Mouse (Mus musculus): ENCODE data around the gene Gm43738. TPM values are rescaled to one million over a fixed set of nuclear protein-coding genes. Genes with fewer than 3 reads are reported as not detected.

The Gm43738 gene
- polyA plus RNA-seq, 1 experiment from 2014 or later = 0.11 TPM

Other genes with a start within 250 kb of the Gm43738 start
- 9.1 and 9.5 TPM in 2 replicates for gene Msto1, start 187.1 kb downstream of the Gm43738 start, polyA plus RNA-seq (2015; fragmentation: Nextera tagmentation; extraction: Ambion mirVana)
- gene Ash1l, start 150.5 kb downstream of the Gm43738 start, polyA plus RNA-seq (2015; fragmentation: Nextera tagmentation; extraction: Ambion mirVana) = 4.9 and 5.5 TPM in 2 replicates
- gene Dap3, start 149.9 kb downstream of the Gm43738 start, polyA plus RNA-seq (2015; fragmentation: Nextera tagmentation; extraction: Ambion mirVana) = 78.9 and 86.8 TPM in 2 replicates
- 2.6 and 3.3 TPM in 2 replicates for gene Rusc1, start 7.8 kb downstream of the Gm43738 start, polyA plus RNA-seq (2015; fragmentation: Nextera tagmentation; extraction: Ambion mirVana)
- gene Fdps, start 860 bp upstream of the Gm43738 start, polyA plus RNA-seq (2015; fragmentation: Nextera tagmentation; extraction: Ambion mirVana) = 375 and 379 TPM in 2 replicates
- gene Pklr, start 35.0 kb upstream of the Gm43738 start, polyA plus RNA-seq (2015; fragmentation: Nextera tagmentation; extraction: Ambion mirVana) = 102 and 104 TPM in 2 replicates
- 0.29 and 0.32 TPM in 2 replicates for gene Hcn3, start 59.1 kb upstream of the Gm43738 start, polyA plus RNA-seq (2015; fragmentation: Nextera tagmentation; extraction: Ambion mirVana)
- 6.4 and 8.4 TPM in 2 replicates for gene Clk2, start 63.7 kb upstream of the Gm43738 start, polyA plus RNA-seq (2015; fragmentation: Nextera tagmentation; extraction: Ambion mirVana)
- 47.5 and 49.0 TPM in 2 replicates for gene Scamp3, start 76.4 kb upstream of the Gm43738 start, polyA plus RNA-seq (2015; fragmentation: Nextera tagmentation; extraction: Ambion mirVana)
- 2.0 and 2.4 TPM in 2 replicates for gene Fam189b, start 82.0 kb upstream of the Gm43738 start, polyA plus RNA-seq (2015; fragmentation: Nextera tagmentation; extraction: Ambion mirVana)
- 27.5 and 28.0 TPM in 2 replicates for gene Gba, start 101.8 kb upstream of the Gm43738 start, polyA plus RNA-seq (2015; fragmentation: Nextera tagmentation; extraction: Ambion mirVana)
- gene Thbs3, start 114.1 kb upstream of the Gm43738 start, polyA plus RNA-seq (2015; fragmentation: Nextera tagmentation; extraction: Ambion mirVana) = 1.3 and 2.0 TPM in 2 replicates
- gene Mtx1, start 126.0 kb upstream of the Gm43738 start, polyA plus RNA-seq (2015; fragmentation: Nextera tagmentation; extraction: Ambion mirVana) = 94.4 and 95.3 TPM in 2 replicates
- gene Muc1, start 128.0 kb upstream of the Gm43738 start, polyA plus RNA-seq (2015; fragmentation: Nextera tagmentation; extraction: Ambion mirVana) = 0.11 and 1.0 TPM in 2 replicates
- 129 and 131 TPM in 2 replicates for gene Krtcap2, start 144.9 kb upstream of the Gm43738 start, polyA plus RNA-seq (2015; fragmentation: Nextera tagmentation; extraction: Ambion mirVana)
- 0.14 and 0.28 TPM in 2 replicates for gene Trim46, start 145.2 kb upstream of the Gm43738 start, polyA plus RNA-seq (2015; fragmentation: Nextera tagmentation; extraction: Ambion mirVana)
- 51.9 and 59.4 TPM in 2 replicates for gene Dpm3, start 158.3 kb upstream of the Gm43738 start, polyA plus RNA-seq (2015; fragmentation: Nextera tagmentation; extraction: Ambion mirVana)
- gene Slc50a1, start 169.5 kb upstream of the Gm43738 start, polyA plus RNA-seq (2015; fragmentation: Nextera tagmentation; extraction: Ambion mirVana) = 18.9 and 22.2 TPM in 2 replicates
- 8.1 and 12.7 TPM in 2 replicates for gene Efna1, start 180.0 kb upstream of the Gm43738 start, polyA plus RNA-seq (2015; fragmentation: Nextera tagmentation; extraction: Ambion mirVana)
- 0.63 and 0.94 TPM in 2 replicates for gene Efna3, start 221.9 kb upstream of the Gm43738 start, polyA plus RNA-seq (2015; fragmentation: Nextera tagmentation; extraction: Ambion mirVana)
- 0.51 and 0.60 TPM in 2 replicates for gene Efna4, start 236.9 kb upstream of the Gm43738 start, polyA plus RNA-seq (2015; fragmentation: Nextera tagmentation; extraction: Ambion mirVana)
- gene Adam15, start 248.9 kb upstream of the Gm43738 start, polyA plus RNA-seq (2015; fragmentation: Nextera tagmentation; extraction: Ambion mirVana) = 9.0 and 11.2 TPM in 2 replicates